Mouse (Mus musculus): ENCODE results near the gene Prmt2. TPM values are rescaled to one million over a fixed set of nuclear protein-coding genes. Genes with fewer than 3 reads are reported as not detected.
A peak's percentile ranks its signal among the peaks of the same experiment; 100 is the strongest.

The Prmt2 gene
- 211 and 221 TPM in 2 replicates for polyA plus RNA-seq (2015; fragmentation: Nextera tagmentation; extraction: Ambion mirVana)

GRCm38 (mm10) chr10:76237341-76238225 is at the start of gene Prmt2:
Gene Prmt2, minus strand, starts transcription at chr10:76237865.
- Histone ChIP-seq H3K4me2 (peak within 1 kb of the TSS; percentile 57), H3K9ac (peak within 1 kb of the TSS; percentile 85), H3K27ac (replicated peaks) (peak within 1 kb of the TSS; percentile 93), H3K4me1 (replicated peaks) (peaks cover 38% of the 10 kb centered on the region), H3K4me3 (peak within 1 kb of the TSS; percentile 76), H3K36me3 (peaks cover 11% of the 10 kb centered on the region; the same call in 1 of the 2 replicates), H3K27me3 (no peaks in the 10 kb centered on the region), H3K9me3 (no peaks in the 10 kb centered on the region)
- peak; percentile 98 for ATAC-seq (ENCODE audit: low read depth)
- under 1% methylated on average over 47 of the region's 47 CpGs for WGBS

GRCm38 (mm10) chr10:76278541-76279097 is 41.0 kb upstream of the Prmt2 start:
- Histone ChIP-seq H3K4me3 (no peak overlapping the region), H3K27me3 (no peaks in the 10 kb centered on the region), H3K4me1 (replicated peaks) (no peaks in the 10 kb centered on the region), H3K36me3 (peaks cover 93% of the 10 kb centered on the region), H3K9ac (no peak overlapping the region), H3K4me2 (no peak overlapping the region), H3K27ac (replicated peaks) (no peak overlapping the region), H3K9me3 (no peaks in the 10 kb centered on the region)
- WGBS = 79% methylated on average over 5 of the region's 5 CpGs
- ATAC-seq (ENCODE audit: low read depth) = no peak

- ATAC-seq (ENCODE audit: low read depth) = no peak
- 81% methylated on average over 10 of the region's 10 CpGs for WGBS
- Histone ChIP-seq H3K9me3 (no peaks in the 10 kb centered on the region), H3K9ac (no peak overlapping the region), H3K4me1 (replicated peaks) (no peaks in the 10 kb centered on the region), H3K36me3 (peaks cover 94% of the 10 kb centered on the region), H3K27me3 (no peaks in the 10 kb centered on the region), H3K4me3 (no peak overlapping the region), H3K4me2 (no peak overlapping the region), H3K27ac (replicated peaks) (no peak overlapping the region)
Observed at GRCm38 (mm10) chr10:76275256-76275655, 37.6 kb upstream of the Prmt2 start.

- Histone ChIP-seq H3K27me3 (no peaks in the 10 kb centered on the region), H3K9ac (no peak overlapping the region), H3K4me2 (no peak overlapping the region), H3K4me3 (no peak overlapping the region), H3K9me3 (no peaks in the 10 kb centered on the region), H3K4me1 (replicated peaks) (no peaks in the 10 kb centered on the region), H3K36me3 (peaks cover 95% of the 10 kb centered on the region), H3K27ac (replicated peaks) (no peak overlapping the region)
- 54% methylated on average over 8 of the region's 8 CpGs for WGBS
- ATAC-seq (ENCODE audit: low read depth) = no peak
Observed at GRCm38 (mm10) chr10:76271238-76271637, 33.6 kb upstream of the Prmt2 start.

GRCm38 (mm10) chr10:76262431-76262830 is 24.8 kb upstream of the Prmt2 start:
- no peak for ATAC-seq (ENCODE audit: low read depth)
- H3K9ac ChIP-seq = no peak overlapping the region
- no peak overlapping the region for H3K27ac ChIP-seq (replicated peaks)
- H3K4me2 ChIP-seq = no peak overlapping the region
- no peaks in the 10 kb centered on the region for H3K27me3 ChIP-seq
- WGBS = 78% methylated on average over 4 of the region's 4 CpGs
- peaks cover 56% of the 10 kb centered on the region for H3K36me3 ChIP-seq
- no peaks in the 10 kb centered on the region for H3K9me3 ChIP-seq
- no peak overlapping the region for H3K4me3 ChIP-seq
- H3K4me1 ChIP-seq (replicated peaks) = 0 out of 2 replicates have a peak, but pooled peaks cover 8% of the 10 kb centered on the region

GRCm38 (mm10) chr10:76261447-76261846 is 23.8 kb upstream of the Prmt2 start:
- no peak overlapping the region for H3K4me3 ChIP-seq
- no peak overlapping the region for H3K9ac ChIP-seq
- H3K36me3 ChIP-seq = peaks cover 56% of the 10 kb centered on the region
- WGBS = 81% methylated on average over 3 of the region's 3 CpGs
- no peaks in the 10 kb centered on the region for H3K9me3 ChIP-seq
- 0 out of 2 replicates have a peak, but pooled peaks cover 8% of the 10 kb centered on the region for H3K4me1 ChIP-seq (replicated peaks)
- no peaks in the 10 kb centered on the region for H3K27me3 ChIP-seq
- no peak overlapping the region for H3K27ac ChIP-seq (replicated peaks)
- H3K4me2 ChIP-seq = no peak overlapping the region
- ATAC-seq (ENCODE audit: low read depth) = no peak

- ATAC-seq (ENCODE audit: low read depth) = no peak
- no peaks in the 10 kb centered on the region for H3K9me3 ChIP-seq
- no peak overlapping the region for H3K27ac ChIP-seq (replicated peaks)
- peaks cover 47% of the 10 kb centered on the region for H3K36me3 ChIP-seq
- no peak overlapping the region for H3K9ac ChIP-seq
- H3K4me1 ChIP-seq (replicated peaks) = peaks cover 10% of the 10 kb centered on the region
- WGBS = 65% methylated on average over 11 of the region's 11 CpGs
- no peaks in the 10 kb centered on the region for H3K27me3 ChIP-seq
- no peak overlapping the region for H3K4me2 ChIP-seq
- H3K4me3 ChIP-seq = no peak overlapping the region
Observed at GRCm38 (mm10) chr10:76260358-76261059, 22.8 kb upstream of the Prmt2 start.

- Histone ChIP-seq H3K4me3 (no peak overlapping the region), H3K27me3 (no peaks in the 10 kb centered on the region), H3K9ac (no peak overlapping the region), H3K36me3 (peaks cover 38% of the 10 kb centered on the region), H3K9me3 (no peaks in the 10 kb centered on the region), H3K4me1 (replicated peaks) (peaks cover 12% of the 10 kb centered on the region), H3K27ac (replicated peaks) (no peak overlapping the region), H3K4me2 (no peak overlapping the region)
- WGBS = 73% methylated on average over 18 of the region's 18 CpGs
- no peak for ATAC-seq (ENCODE audit: low read depth)
Observed at GRCm38 (mm10) chr10:76259566-76260232, 22.0 kb upstream of the Prmt2 start.

GRCm38 (mm10) chr10:76257719-76258390 is 20.2 kb upstream of the Prmt2 start:
- Histone ChIP-seq H3K27ac (replicated peaks) (no peak overlapping the region), H3K4me1 (replicated peaks) (peaks cover 23% of the 10 kb centered on the region), H3K9ac (no peak overlapping the region), H3K4me3 (no peak overlapping the region), H3K36me3 (peaks cover 27% of the 10 kb centered on the region; the same call in 1 of the 2 replicates), H3K27me3 (no peaks in the 10 kb centered on the region), H3K9me3 (no peaks in the 10 kb centered on the region), H3K4me2 (no peak overlapping the region)
- 82% methylated on average over 12 of the region's 12 CpGs for WGBS
- ATAC-seq (ENCODE audit: low read depth) = no peak

GRCm38 (mm10) chr10:76257231-76257630 is 19.6 kb upstream of the Prmt2 start:
- 94% methylated on average over 7 of the region's 7 CpGs for WGBS
- peaks cover 23% of the 10 kb centered on the region for H3K4me1 ChIP-seq (replicated peaks)
- no peak overlapping the region for H3K9ac ChIP-seq
- H3K9me3 ChIP-seq = no peaks in the 10 kb centered on the region
- no peak for ATAC-seq (ENCODE audit: low read depth)
- no peaks in the 10 kb centered on the region for H3K27me3 ChIP-seq
- H3K36me3 ChIP-seq = peaks cover 24% of the 10 kb centered on the region; the same call in 1 of the 2 replicates
- H3K4me2 ChIP-seq = no peak overlapping the region
- H3K27ac ChIP-seq (replicated peaks) = no peak overlapping the region
- H3K4me3 ChIP-seq = no peak overlapping the region

- Histone ChIP-seq H3K36me3 (peaks cover 21% of the 10 kb centered on the region; the same call in 1 of the 2 replicates), H3K4me2 (no peak overlapping the region), H3K9me3 (no peaks in the 10 kb centered on the region), H3K4me1 (replicated peaks) (peaks cover 23% of the 10 kb centered on the region), H3K27me3 (no peaks in the 10 kb centered on the region), H3K9ac (no peak overlapping the region), H3K27ac (replicated peaks) (no peak overlapping the region), H3K4me3 (no peak overlapping the region)
- WGBS = 48% methylated on average over 6 of the region's 6 CpGs
- ATAC-seq (ENCODE audit: low read depth) = 0 out of 2 replicates have a peak, but pooled peaks have one; percentile 40
Observed at GRCm38 (mm10) chr10:76255617-76256016, 18.0 kb upstream of the Prmt2 start.
